Mouse (Mus musculus): Measurements from ENCODE around the gene Slc25a4. TPM values are rescaled to one million over a fixed set of nuclear protein-coding genes. Genes with fewer than 3 reads are reported as not detected.
"Not testable (repeated sequence)": the region's sequence is repeated elsewhere in the genome, so short reads cannot be mapped to it uniquely, and the experiment has no call there.

The Slc25a4 gene
- polyA plus RNA-seq, 1 experiment = 84.5 TPM

DNA sequence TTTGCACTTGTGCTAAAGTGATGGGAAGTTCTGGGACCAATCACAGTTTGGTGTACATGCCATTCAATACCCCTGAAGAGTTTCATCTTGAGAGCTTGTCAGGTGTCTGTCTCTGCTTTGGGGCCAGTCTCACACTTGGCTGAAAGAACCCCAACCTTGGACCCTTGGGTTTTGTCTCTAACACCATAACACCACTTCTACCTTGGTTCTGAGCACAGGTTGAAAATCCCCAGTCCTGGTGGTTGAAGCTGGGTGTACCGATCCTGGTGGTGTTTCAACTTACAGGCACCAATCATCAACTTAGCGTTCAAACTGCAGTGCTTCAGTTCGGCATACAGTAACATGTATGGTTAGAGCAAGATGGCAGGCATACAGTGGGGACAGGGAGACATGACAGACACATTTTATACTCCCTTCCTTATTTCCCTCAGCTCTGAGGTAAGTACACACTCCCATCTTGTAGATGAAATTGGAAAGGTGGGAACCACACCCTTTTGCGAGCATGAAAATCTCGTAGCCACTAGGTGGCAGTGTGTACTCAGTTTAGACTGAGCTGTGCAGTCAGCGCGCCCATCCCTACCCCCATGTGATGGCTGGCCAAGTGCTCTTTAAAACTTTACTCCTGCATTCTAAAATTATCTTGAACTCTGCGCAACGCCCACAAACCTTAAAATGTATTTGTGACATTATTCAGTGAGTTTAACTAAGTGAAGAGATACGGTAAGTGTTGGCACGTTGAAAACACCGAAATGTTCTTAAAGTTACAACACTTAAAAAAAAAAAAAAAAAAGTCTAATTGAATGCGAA is 30.7 kb upstream of the Slc25a4 start:
- Histone ChIP-seq H3K36me3 (ENCODE audit: control insufficient read depth, insufficient read depth, low read length) (no peaks in the 10 kb centered on the region), H3K27ac (ENCODE audit: insufficient read depth, low read length) (no peak overlapping the region), H3K27me3 (ENCODE audit: control insufficient read depth, insufficient read depth, low read length) (no peaks in the 10 kb centered on the region), H3K4me1 (ENCODE audit: control insufficient read depth, insufficient read depth, insufficient read length) (no peaks in the 10 kb centered on the region), H3K4me3 (ENCODE audit: extremely low read depth, insufficient read depth, insufficient read length) (no peak overlapping the region)
- DNase-seq (ENCODE audit: low read depth in 1 of 2, low spot score in 2 of 2) = peak; percentile 34 to 38
- TF ChIP-seq POLR2A (IDR thresholded peaks at IDR 0.05; ENCODE audit: low read depth, low read length) = no peak
- peak; percentile 53; the same call in 1 of the 2 replicates for TF ChIP-seq CTCF (IDR thresholded peaks at IDR 0.05; ENCODE audit: extremely low read depth, insufficient read depth, insufficient read length, insufficient replicate concordance)
- 33% methylated on average over 13 of the region's 13 CpGs for WGBS

GRCm38 (mm10) chr8:46236441-46237223 is 25.5 kb upstream of the Slc25a4 start:
- TF ChIP-seq CTCF (IDR thresholded peaks at IDR 0.05; ENCODE audit: extremely low read depth, insufficient read depth, insufficient read length, insufficient replicate concordance) (no peak), POLR2A (IDR thresholded peaks at IDR 0.05; ENCODE audit: low read depth, low read length) (no peak)
- H3K4me3 ChIP-seq (ENCODE audit: extremely low read depth, insufficient read depth, insufficient read length) = no peak overlapping the region
- DNase-seq (ENCODE audit: low read depth in 1 of 2, low spot score in 2 of 2) = no peak
- no peaks in the 10 kb centered on the region for H3K27me3 ChIP-seq (ENCODE audit: control insufficient read depth, insufficient read depth, low read length)
- H3K4me1 ChIP-seq (ENCODE audit: control insufficient read depth, insufficient read depth, insufficient read length) = no peaks in the 10 kb centered on the region
- no peaks in the 10 kb centered on the region for H3K36me3 ChIP-seq (ENCODE audit: control insufficient read depth, insufficient read depth, low read length)
- no peak overlapping the region for H3K27ac ChIP-seq (ENCODE audit: insufficient read depth, low read length)
- WGBS = 55% methylated on average over 7 of the region's 7 CpGs

- Histone ChIP-seq H3K27me3 (ENCODE audit: control insufficient read depth, insufficient read depth, low read length) (no peaks in the 10 kb centered on the region), H3K4me3 (ENCODE audit: extremely low read depth, insufficient read depth, insufficient read length) (no peak overlapping the region), H3K36me3 (ENCODE audit: control insufficient read depth, insufficient read depth, low read length) (no peaks in the 10 kb centered on the region), H3K4me1 (ENCODE audit: control insufficient read depth, insufficient read depth, insufficient read length) (no peaks in the 10 kb centered on the region), H3K27ac (ENCODE audit: insufficient read depth, low read length) (no peak overlapping the region)
- no peak for TF ChIP-seq POLR2A (IDR thresholded peaks at IDR 0.05; ENCODE audit: low read depth, low read length)
- TF ChIP-seq CTCF (IDR thresholded peaks at IDR 0.05; ENCODE audit: extremely low read depth, insufficient read depth, insufficient read length, insufficient replicate concordance) = no peak
- WGBS = 90% methylated on average over 4 of the region's 4 CpGs
- no peak for DNase-seq (ENCODE audit: low read depth in 1 of 2, low spot score in 2 of 2)
These were observed 23.7 kb upstream of the Slc25a4 start for GRCm38 (mm10) chr8:46234736-46235135.

DNA sequence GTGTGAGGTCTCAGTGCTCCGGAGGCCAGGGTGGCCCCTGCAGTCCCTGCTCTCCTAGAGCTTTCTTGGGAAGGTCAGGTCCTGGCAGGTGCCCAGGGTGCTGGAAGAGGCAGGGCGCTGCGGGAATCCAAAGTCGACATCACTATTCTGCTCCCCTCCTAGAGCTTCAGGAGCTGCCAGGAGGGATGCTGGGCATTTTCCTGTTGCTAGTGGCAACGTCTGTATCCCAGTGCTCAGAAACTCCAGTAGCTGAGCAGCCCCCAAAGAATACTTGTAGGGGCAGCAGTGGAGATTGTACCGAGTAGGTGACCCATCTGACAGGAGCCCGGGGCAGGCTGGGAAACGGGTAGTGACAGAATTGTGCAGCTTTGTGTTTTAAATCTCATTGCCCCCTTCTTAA is 21.7 kb upstream of the Slc25a4 start:
- H3K36me3 ChIP-seq (ENCODE audit: control insufficient read depth, insufficient read depth, low read length) = no peaks in the 10 kb centered on the region
- TF ChIP-seq POLR2A (IDR thresholded peaks at IDR 0.05; ENCODE audit: low read depth, low read length) (no peak), CTCF (IDR thresholded peaks at IDR 0.05; ENCODE audit: extremely low read depth, insufficient read depth, insufficient read length, insufficient replicate concordance) (no peak)
- 68% methylated on average over 8 of the region's 8 CpGs for WGBS
- H3K4me1 ChIP-seq (ENCODE audit: control insufficient read depth, insufficient read depth, insufficient read length) = no peaks in the 10 kb centered on the region
- no peak overlapping the region for H3K27ac ChIP-seq (ENCODE audit: insufficient read depth, low read length)
- no peak for DNase-seq (ENCODE audit: low read depth in 1 of 2, low spot score in 2 of 2)
- no peak overlapping the region for H3K4me3 ChIP-seq (ENCODE audit: extremely low read depth, insufficient read depth, insufficient read length)
- no peaks in the 10 kb centered on the region for H3K27me3 ChIP-seq (ENCODE audit: control insufficient read depth, insufficient read depth, low read length)

DNA sequence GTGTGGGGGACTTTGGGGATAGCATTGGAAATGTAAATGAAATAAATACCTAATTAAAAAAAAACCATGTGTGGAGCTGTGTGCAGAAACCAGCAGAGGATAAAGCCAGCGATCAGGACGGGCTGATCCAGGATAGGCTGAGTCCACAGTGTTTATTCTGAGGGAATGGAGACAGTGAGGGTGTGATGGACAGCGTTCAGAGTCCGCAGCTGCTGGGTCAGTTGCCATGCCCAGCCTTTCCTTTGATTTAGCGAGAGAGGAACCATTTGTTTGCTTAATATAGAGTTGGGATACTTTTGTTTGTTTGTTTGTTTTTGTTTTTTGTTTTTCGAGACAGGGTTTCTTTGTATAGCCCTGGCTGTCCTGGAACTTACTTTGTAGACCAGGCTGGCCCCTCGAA is 20.9 kb upstream of the Slc25a4 start:
- H3K4me1 ChIP-seq (ENCODE audit: control insufficient read depth, insufficient read depth, insufficient read length); H3K4me3 ChIP-seq (ENCODE audit: extremely low read depth, insufficient read depth, insufficient read length); H3K36me3 ChIP-seq (ENCODE audit: control insufficient read depth, insufficient read depth, low read length); H3K27me3 ChIP-seq (ENCODE audit: control insufficient read depth, insufficient read depth, low read length); DNase-seq (ENCODE audit: low read depth in 1 of 2, low spot score in 2 of 2); H3K27ac ChIP-seq (ENCODE audit: insufficient read depth, low read length): not testable (repeated sequence)
- WGBS = 84% methylated on average over 7 of the region's 7 CpGs

- DNase-seq (ENCODE audit: low read depth in 1 of 2, low spot score in 2 of 2) = no peak
- WGBS = 92% methylated on average over 5 of the region's 5 CpGs
- H3K27me3 ChIP-seq (ENCODE audit: control insufficient read depth, insufficient read depth, low read length) = no peaks in the 10 kb centered on the region
- H3K4me3 ChIP-seq (ENCODE audit: extremely low read depth, insufficient read depth, insufficient read length) = no peak overlapping the region
- no peaks in the 10 kb centered on the region for H3K36me3 ChIP-seq (ENCODE audit: control insufficient read depth, insufficient read depth, low read length)
- H3K4me1 ChIP-seq (ENCODE audit: control insufficient read depth, insufficient read depth, insufficient read length) = no peaks in the 10 kb centered on the region
- H3K27ac ChIP-seq (ENCODE audit: insufficient read depth, low read length) = no peak overlapping the region
- no peak for TF ChIP-seq CTCF (IDR thresholded peaks at IDR 0.05; ENCODE audit: extremely low read depth, insufficient read depth, insufficient read length, insufficient replicate concordance)
- no peak for TF ChIP-seq POLR2A (IDR thresholded peaks at IDR 0.05; ENCODE audit: low read depth, low read length)
These were observed 15.5 kb upstream of the Slc25a4 start for GRCm38 (mm10) chr8:46226622-46227021.

DNA sequence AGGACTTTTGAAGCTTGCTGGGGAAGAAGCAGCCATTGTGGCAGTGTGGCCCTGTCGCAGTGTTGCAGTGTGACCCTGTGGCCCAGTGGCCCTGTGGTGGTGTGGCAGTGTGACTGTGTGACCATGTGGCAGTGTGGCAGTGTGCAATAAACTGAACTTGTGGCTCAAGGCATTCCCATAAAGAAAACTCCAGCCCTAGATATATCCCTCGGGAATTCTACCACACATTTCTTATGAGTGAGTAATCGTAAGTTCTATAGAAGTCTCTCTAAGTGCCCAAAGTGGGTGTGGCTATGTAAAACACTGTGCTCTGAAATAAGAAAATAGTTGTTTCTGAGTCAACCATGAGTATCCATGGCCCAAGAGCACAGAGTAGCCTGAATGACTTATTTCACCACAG is 14.4 kb upstream of the Slc25a4 start:
- Histone ChIP-seq H3K4me1 (ENCODE audit: control insufficient read depth, insufficient read depth, insufficient read length) (no peaks in the 10 kb centered on the region), H3K4me3 (ENCODE audit: extremely low read depth, insufficient read depth, insufficient read length) (no peak overlapping the region), H3K27me3 (ENCODE audit: control insufficient read depth, insufficient read depth, low read length) (no peaks in the 10 kb centered on the region), H3K36me3 (ENCODE audit: control insufficient read depth, insufficient read depth, low read length) (no peaks in the 10 kb centered on the region), H3K27ac (ENCODE audit: insufficient read depth, low read length) (no peak overlapping the region)
- TF ChIP-seq POLR2A (IDR thresholded peaks at IDR 0.05; ENCODE audit: low read depth, low read length) (no peak), CTCF (IDR thresholded peaks at IDR 0.05; ENCODE audit: extremely low read depth, insufficient read depth, insufficient read length, insufficient replicate concordance) (no peak)
- DNase-seq (ENCODE audit: low read depth in 1 of 2, low spot score in 2 of 2) = no peak
- WGBS = 88% methylated on average over 3 of the region's 3 CpGs

Measured in spleen, adult 2 months (tissue).